Mouse (Mus musculus) liver, embryonic 15.5 days (tissue): ENCODE measurements around the gene Gsdma2. TPM values are rescaled to one million over a fixed set of nuclear protein-coding genes. Genes with fewer than 3 reads are reported as not detected.

Experiments
- ATAC-seq: fragments of 200-750 bp; cut with Nextera tagmentation; 2 replicates; pipeline ENCODE4 v1.8.0; 2017; ENCODE audit warnings: moderate number of reproducible peaks, mild to moderate bottlenecking, moderate library complexity; ENCODE audit not compliant: insufficient read depth
- H3K27ac ChIP-seq: fragments of 300-500 bp; sonication (generic); replicated peaks from 2 replicates; pipeline ENCODE4 v1.5.1; 2015; ENCODE audit warnings: mild to moderate bottlenecking, inconsistent platforms
- H3K27me3 ChIP-seq: fragments of 300-500 bp; sonication (generic); 2 replicates; pipeline ENCODE4 v1.6.1; 2015; ENCODE audit warnings: mild to moderate bottlenecking, inconsistent platforms
- H3K36me3 ChIP-seq: fragments of 300-500 bp; sonication (generic); replicated peaks from 2 replicates; pipeline ENCODE4 v1.6.1; 2015; ENCODE audit warnings: moderate library complexity, mild to moderate bottlenecking, inconsistent platforms
- H3K4me1 ChIP-seq: fragments of 300-500 bp; sonication (generic); replicated peaks from 2 replicates; pipeline ENCODE4 v1.6.1; 2015; ENCODE audit warnings: inconsistent platforms
- H3K4me2 ChIP-seq: fragments of 300-500 bp; sonication (generic); 2 replicates; pipeline ENCODE4 v1.6.1; 2015; ENCODE audit warnings: moderate library complexity, mild to moderate bottlenecking, inconsistent platforms
- H3K4me3 ChIP-seq: fragments of 300-500 bp; sonication (generic); replicated peaks from 2 replicates; pipeline ENCODE4 v1.5.1; 2015; ENCODE audit warnings: mild to moderate bottlenecking, inconsistent platforms
- H3K9ac ChIP-seq: fragments of 300-500 bp; sonication (generic); 2 replicates; pipeline ENCODE4 v1.6.1; 2015; ENCODE audit warnings: moderate library complexity, mild to moderate bottlenecking, inconsistent platforms
- H3K9me3 ChIP-seq: fragments of 300-500 bp; sonication (generic); replicated peaks from 2 replicates; pipeline ENCODE4 v1.6.1; 2016; ENCODE audit warnings: inconsistent platforms
- WGBS: fragments of 180-500 bp; shearing (Covaris S2); methylation state at CpG from one replicate; pipeline ENCODE4 v1.1.7; 2015; ENCODE audit warnings: mixed read lengths; ENCODE audit not compliant: insufficient replicate concordance; 5-methylcytosine and 5-hydroxymethylcytosine counted together
- polyA plus RNA-seq: library from polyadenylated mRNA; unstranded; fragments of >200 nt; fragmentation: Nextera tagmentation; extraction: Ambion mirVana; gene quantifications from 2 replicates; pipeline ENCODE4 v1.2.1, GENCODE M21; 2015

Gsdma2 gene
- polyA plus RNA-seq, 1 experiment from 2014 or later, result not detected

GRCm38 (mm10) chr11:98682811-98683210 is 36.3 kb downstream of the Gsdma2 start:
- under 1% methylated on average over 23 of the region's 23 CpGs for WGBS
- H3K27ac ChIP-seq, result peak overlapping the region; percentile 85
- peaks cover 31% of the 10 kb centered on the region for H3K36me3 ChIP-seq
- ATAC-seq, result peak; percentile 30
- H3K9ac ChIP-seq, result peak overlapping the region; percentile 99
- H3K4me2 ChIP-seq, result peak overlapping the region; percentile 90
- H3K4me3 ChIP-seq, result peak overlapping the region; percentile 99
- peaks cover 36% of the 10 kb centered on the region for H3K4me1 ChIP-seq
- no peaks in the 10 kb centered on the region for H3K9me3 ChIP-seq
- no peaks in the 10 kb centered on the region for H3K27me3 ChIP-seq

- Histone ChIP-seq H3K4me3 (no peak overlapping the region), H3K9me3 (no peaks in the 10 kb centered on the region), H3K4me1 (peaks cover 36% of the 10 kb centered on the region), H3K27ac (no peak overlapping the region), H3K36me3 (peaks cover 55% of the 10 kb centered on the region), H3K9ac (no peak overlapping the region), H3K4me2 (no peak overlapping the region), H3K27me3 (no peaks in the 10 kb centered on the region)
- 86% methylated on average over 9 of the region's 9 CpGs for WGBS
- ATAC-seq, result no peak
These were observed 39.1 kb downstream of the Gsdma2 start for GRCm38 (mm10) chr11:98685642-98686041.

DNA sequence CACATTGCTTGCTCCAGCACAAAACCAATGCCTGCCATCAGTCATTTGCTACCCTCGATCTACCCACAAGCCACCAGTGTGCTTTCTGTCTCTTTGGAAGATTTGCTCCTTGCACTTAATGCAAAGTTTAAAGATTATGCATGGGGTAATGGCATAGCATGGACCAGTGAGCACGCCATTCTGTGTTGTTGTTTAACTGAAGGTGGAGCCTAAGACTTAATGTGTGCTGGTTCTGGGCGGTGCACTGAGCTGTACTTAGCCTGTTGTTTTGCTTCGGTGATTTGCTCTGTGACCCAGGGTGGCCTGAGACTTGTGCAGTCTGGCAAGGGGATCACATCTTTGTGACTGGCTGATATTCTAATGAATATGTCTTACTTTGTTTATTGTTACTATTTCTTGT is 40.4 kb downstream of the Gsdma2 start:
- Histone ChIP-seq H3K4me2 (no peak overlapping the region), H3K9ac (no peak overlapping the region), H3K4me3 (no peak overlapping the region), H3K4me1 (peaks cover 27% of the 10 kb centered on the region), H3K27me3 (no peaks in the 10 kb centered on the region), H3K27ac (no peak overlapping the region), H3K36me3 (peaks cover 68% of the 10 kb centered on the region), H3K9me3 (no peaks in the 10 kb centered on the region)
- ATAC-seq, result no peak
- 85% methylated on average over 4 of the region's 4 CpGs for WGBS

GRCm38 (mm10) chr11:98688009-98688408 is 41.5 kb downstream of the Gsdma2 start:
- no peak overlapping the region for H3K4me2 ChIP-seq
- ATAC-seq, result no peak; the same call in 1 of the 2 replicates
- H3K9ac ChIP-seq, result no peak overlapping the region
- peaks cover 25% of the 10 kb centered on the region for H3K4me1 ChIP-seq
- H3K36me3 ChIP-seq, result peaks cover 79% of the 10 kb centered on the region
- H3K27ac ChIP-seq, result no peak overlapping the region
- no peaks in the 10 kb centered on the region for H3K9me3 ChIP-seq
- H3K4me3 ChIP-seq, result no peak overlapping the region
- 79% methylated on average over 8 of the region's 8 CpGs for WGBS
- no peaks in the 10 kb centered on the region for H3K27me3 ChIP-seq

- Histone ChIP-seq H3K36me3 (peaks cover 79% of the 10 kb centered on the region), H3K27me3 (no peaks in the 10 kb centered on the region), H3K4me1 (no peaks in the 10 kb centered on the region), H3K27ac (no peak overlapping the region), H3K9ac (no peak overlapping the region), H3K9me3 (no peaks in the 10 kb centered on the region), H3K4me3 (no peak overlapping the region), H3K4me2 (no peak overlapping the region)
- WGBS, result 55% methylated on average over 13 of the region's 13 CpGs
- no peak for ATAC-seq
These were observed 46.6 kb downstream of the Gsdma2 start for GRCm38 (mm10) chr11:98693201-98693600.

GRCm38 (mm10) chr11:98693746-98694145 is 47.2 kb downstream of the Gsdma2 start:
- Histone ChIP-seq H3K36me3 (peaks cover 75% of the 10 kb centered on the region), H3K4me2 (no peak overlapping the region), H3K9ac (no peak overlapping the region), H3K4me3 (no peak overlapping the region), H3K4me1 (no peaks in the 10 kb centered on the region), H3K27ac (no peak overlapping the region), H3K27me3 (no peaks in the 10 kb centered on the region), H3K9me3 (no peaks in the 10 kb centered on the region)
- WGBS, result 84% methylated on average over 9 of the region's 9 CpGs
- ATAC-seq, result no peak

DNA sequence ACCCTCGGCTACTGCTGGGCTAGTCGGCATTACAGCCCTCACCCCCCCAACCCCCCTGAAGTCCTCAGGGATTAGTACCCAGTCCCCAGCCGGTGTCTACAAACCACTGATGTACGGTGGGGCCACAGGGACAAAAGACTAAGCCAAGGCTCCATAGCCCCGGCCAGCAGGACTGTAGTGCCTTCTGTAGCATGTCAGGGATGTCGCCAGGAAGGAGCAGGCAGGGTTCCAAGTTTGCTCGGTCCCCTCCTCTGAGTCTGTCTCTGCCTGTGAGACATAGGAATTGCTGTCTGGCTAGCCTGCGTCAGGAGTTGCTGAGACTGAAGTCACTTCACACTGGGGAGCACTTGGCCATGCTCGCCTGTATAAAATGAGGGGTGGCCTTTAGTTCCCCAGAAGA is 47.7 kb downstream of the Gsdma2 start:
- H3K4me1 ChIP-seq, result no peaks in the 10 kb centered on the region
- H3K4me2 ChIP-seq, result no peak overlapping the region
- H3K4me3 ChIP-seq, result no peak overlapping the region
- H3K9ac ChIP-seq, result no peak overlapping the region
- no peak for ATAC-seq
- 77% methylated on average over 9 of the region's 9 CpGs for WGBS
- H3K27me3 ChIP-seq, result no peaks in the 10 kb centered on the region
- no peaks in the 10 kb centered on the region for H3K9me3 ChIP-seq
- H3K36me3 ChIP-seq, result peaks cover 72% of the 10 kb centered on the region
- H3K27ac ChIP-seq, result no peak overlapping the region

- Histone ChIP-seq H3K4me1 (no peaks in the 10 kb centered on the region), H3K4me2 (no peak overlapping the region), H3K4me3 (no peak overlapping the region), H3K9ac (no peak overlapping the region), H3K27ac (no peak overlapping the region), H3K9me3 (no peaks in the 10 kb centered on the region), H3K36me3 (peaks cover 61% of the 10 kb centered on the region), H3K27me3 (no peaks in the 10 kb centered on the region; the same call in 1 of the 2 replicates)
- 81% methylated on average over 14 of the region's 14 CpGs for WGBS
- ATAC-seq, result no peak
These were observed 48.8 kb downstream of the Gsdma2 start for GRCm38 (mm10) chr11:98695408-98695807.

DNA sequence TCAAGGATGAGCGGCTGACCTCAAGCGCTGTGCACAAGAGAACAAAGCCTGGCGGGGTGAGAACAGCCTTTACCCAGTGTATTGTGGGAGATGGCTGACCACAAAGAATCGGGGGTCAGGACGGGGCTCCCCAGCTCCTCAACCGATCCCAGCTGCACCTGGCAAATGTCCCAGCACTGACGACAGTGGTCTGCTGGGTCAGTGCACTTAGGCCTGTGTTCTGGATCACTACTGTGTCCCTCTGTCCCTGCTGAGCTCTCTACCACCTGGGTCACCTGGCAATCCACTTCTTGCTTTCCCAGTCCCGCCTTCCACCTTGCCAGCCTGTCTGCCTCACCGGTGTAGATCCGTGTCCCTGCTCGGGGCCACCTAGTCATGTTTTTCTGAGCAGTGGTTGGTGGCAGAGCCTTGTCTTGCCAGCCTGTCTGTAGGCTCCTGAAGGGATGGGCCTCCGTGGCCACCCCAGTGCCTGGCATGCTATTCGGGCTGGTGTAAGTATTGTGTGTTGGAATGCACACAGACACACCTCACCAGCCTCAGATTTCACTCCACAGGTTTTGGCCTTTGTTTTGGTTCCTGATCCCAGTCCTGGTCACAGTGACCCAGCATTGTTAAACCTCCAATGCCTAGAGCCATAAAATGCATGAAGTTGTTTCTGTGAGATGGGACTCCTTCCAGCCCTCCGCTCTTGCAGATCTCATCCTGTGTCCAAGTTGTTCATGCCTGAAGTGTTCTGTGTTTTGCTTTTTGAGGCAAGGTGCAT is 50.1 kb downstream of the Gsdma2 start:
- Histone ChIP-seq H3K9me3 (no peaks in the 10 kb centered on the region), H3K27me3 (no peaks in the 10 kb centered on the region; the same call in 1 of the 2 replicates), H3K36me3 (peaks cover 49% of the 10 kb centered on the region), H3K4me3 (no peak overlapping the region), H3K27ac (no peak overlapping the region), H3K4me2 (no peak overlapping the region), H3K9ac (no peak overlapping the region), H3K4me1 (no peaks in the 10 kb centered on the region)
- ATAC-seq, result no peak
- 78% methylated on average over 14 of the region's 14 CpGs for WGBS

- Histone ChIP-seq H3K27ac (no peak overlapping the region), H3K36me3 (peaks cover 43% of the 10 kb centered on the region), H3K4me1 (no peaks in the 10 kb centered on the region), H3K9me3 (no peaks in the 10 kb centered on the region), H3K4me2 (no peak overlapping the region), H3K4me3 (no peak overlapping the region), H3K9ac (no peak overlapping the region), H3K27me3 (no peaks in the 10 kb centered on the region; the same call in 1 of the 2 replicates)
- WGBS, result 84% methylated on average over 12 of the region's 12 CpGs
- ATAC-seq, result no peak
These were observed 50.7 kb downstream of the Gsdma2 start for GRCm38 (mm10) chr11:98697225-98697624.

DNA sequence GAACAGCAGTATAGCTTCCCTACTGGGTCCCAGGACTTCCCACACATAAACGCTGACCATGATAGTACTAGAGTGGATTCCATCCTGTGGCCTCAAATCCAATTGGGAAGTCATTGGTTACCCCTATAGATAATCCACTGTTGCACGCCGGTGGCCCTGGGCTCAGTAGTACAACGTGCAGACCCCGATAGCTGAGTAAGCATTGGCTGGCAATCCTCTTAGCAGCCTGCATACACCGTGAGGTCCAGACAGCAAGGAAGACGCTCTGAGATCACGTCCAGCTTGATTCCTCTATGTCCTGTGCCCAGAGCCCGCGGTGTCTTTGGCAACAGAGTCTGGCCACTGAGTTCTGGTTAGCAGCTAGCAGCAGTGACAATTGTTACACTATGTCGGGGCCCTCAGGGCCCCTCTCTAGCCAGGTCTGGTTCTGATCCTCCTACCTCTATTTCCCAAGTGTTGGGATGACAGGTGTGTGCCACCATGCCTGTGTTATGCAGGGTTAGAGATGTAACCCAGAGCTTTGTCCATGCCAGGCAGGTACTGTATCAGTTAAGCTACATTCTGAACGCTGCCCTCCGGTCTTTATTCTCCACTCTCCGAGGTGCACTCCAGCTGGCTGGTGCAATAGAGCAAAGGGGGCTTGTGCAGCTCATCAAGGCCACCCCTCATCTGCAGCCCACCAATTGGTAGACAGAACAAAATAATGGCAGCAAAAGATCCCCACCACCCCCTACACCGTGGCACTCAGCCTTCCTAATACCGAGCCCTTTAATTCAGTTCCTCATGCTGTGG is 52.5 kb downstream of the Gsdma2 start:
- no peaks in the 10 kb centered on the region for H3K9me3 ChIP-seq
- H3K4me1 ChIP-seq, result no peaks in the 10 kb centered on the region; the same call in 1 of the 2 replicates
- H3K27ac ChIP-seq, result no peak overlapping the region
- H3K4me3 ChIP-seq, result no peak overlapping the region
- no peaks in the 10 kb centered on the region; the same call in 1 of the 2 replicates for H3K27me3 ChIP-seq
- ATAC-seq, result no peak
- H3K36me3 ChIP-seq, result peaks cover 25% of the 10 kb centered on the region
- WGBS, result 73% methylated on average over 16 of the region's 16 CpGs
- no peak overlapping the region for H3K9ac ChIP-seq
- H3K4me2 ChIP-seq, result no peak overlapping the region
